Mouse (Mus musculus) embryonic stem cell, embryonic (primary cell): Measurements from ENCODE around the gene Tshb.

Experiments
- CTCF ChIA-PET, 4 experiments: fragments of 300-600 bp in 2 of 4; fragments of 350-600 bp in 2 of 4; sonication (Branson Sonifier 250); formaldehyde crosslinking; loops; one replicate each; lab custom pipeline; 2022; ENCODE audit warnings: inconsistent platforms in 2 of 4; lab: Charles Lee
- POLR2A ChIA-PET, 4 experiments: fragments of 300-600 bp in 2 of 4; fragments of 350-600 bp in 2 of 4; sonication (Branson Sonifier 250); formaldehyde crosslinking; loops; one replicate each; lab custom pipeline; 2022; ENCODE audit warnings: antibody characterized with exemption in 4 of 4, inconsistent platforms in 1 of 4; lab: Charles Lee

The Tshb gene

DNA sequence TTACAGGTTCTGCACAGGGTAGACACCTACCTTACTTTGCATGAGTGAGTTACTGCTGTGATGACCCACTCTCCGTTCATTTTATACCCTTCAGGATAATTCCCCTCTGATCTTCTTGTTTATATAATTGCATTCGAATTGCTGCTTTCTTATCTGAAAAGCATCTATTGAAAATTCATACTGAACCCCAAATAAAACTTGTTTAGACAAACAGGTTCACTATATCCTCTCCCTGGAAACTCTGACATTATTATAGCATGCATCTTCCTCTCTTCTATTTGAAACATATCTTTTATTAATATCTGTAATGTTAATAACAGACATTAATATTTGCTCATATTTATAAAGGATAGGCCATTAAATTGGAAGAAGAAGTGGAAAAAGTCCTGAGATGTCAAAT is at the start of gene Tshb:
TSS of gene Tshb (minus strand) at position 101 of the 400 bp plus-strand sequence.
- CTCF ChIA-PET: no interaction called here

DNA sequence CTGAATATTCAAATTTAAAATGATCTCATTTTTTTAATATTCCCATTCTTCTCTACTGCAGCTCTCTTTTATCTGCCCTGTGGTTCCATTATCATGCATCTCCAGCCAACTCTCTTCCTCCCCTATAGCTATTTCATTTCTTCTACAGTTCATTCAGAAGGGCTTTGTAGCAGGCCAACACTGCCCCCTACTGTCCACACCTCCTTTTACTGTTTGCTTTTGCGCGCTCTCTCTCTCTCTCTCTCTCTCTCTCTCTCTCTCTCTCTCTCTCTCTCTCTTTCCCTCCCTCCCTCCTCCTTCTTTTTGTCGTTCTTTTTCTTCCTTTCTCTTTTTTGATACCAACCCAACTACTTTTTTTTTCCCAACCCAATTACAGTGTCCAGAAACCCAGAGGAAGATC is 21.4 kb upstream of the Tshb start:
- ChIA-PET CTCF (interaction anchor here (0.6 to 1.1 kb wide), 58 partner anchors 8 to 1951 kb away, joined by 3 to 23 read pairs (median 4); no protein-coding TSS in a partner anchor), POLR2A (interaction anchor here in 2 of 4 experiments (0.7 to 1.0 kb wide), 4 partner anchors 17 to 918 kb away, joined by 3 to 4 read pairs (median 3); no protein-coding TSS in a partner anchor)

More for the DNA sequence above, at the start of gene Tshb:
- POLR2A ChIA-PET: no interaction called here

DNA sequence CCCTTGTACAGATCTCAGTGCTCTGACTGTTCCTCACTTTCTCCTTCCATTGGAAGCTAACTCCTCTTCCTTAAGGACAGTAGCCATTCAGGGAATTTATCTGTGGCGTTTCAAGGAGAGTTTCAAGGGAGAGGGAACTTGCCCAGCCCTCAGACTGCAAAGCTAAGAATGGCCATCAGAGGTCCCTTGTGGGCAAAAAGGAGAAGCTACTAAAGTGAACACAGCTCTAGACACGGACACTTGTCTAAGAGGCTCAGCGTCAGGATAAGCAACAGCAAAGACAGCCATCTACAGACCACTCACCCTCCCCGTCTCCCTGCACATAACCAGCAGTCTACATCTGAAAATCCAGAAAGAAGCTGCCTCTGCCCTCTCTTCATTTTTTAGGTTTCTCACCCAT is 4.9 kb upstream of the Tshb start:
- POLR2A ChIA-PET: interaction anchor here in 1 of 4 experiments (1.3 kb wide), 1 partner anchor 16 kb away, joined by 3 read pairs; no protein-coding TSS in a partner anchor
- CTCF ChIA-PET: interaction anchor here in 3 of 4 experiments (0.5 to 1.5 kb wide), 5 partner anchors 16 to 725 kb away, joined by 3 to 10 read pairs (median 5); no protein-coding TSS in a partner anchor

DNA sequence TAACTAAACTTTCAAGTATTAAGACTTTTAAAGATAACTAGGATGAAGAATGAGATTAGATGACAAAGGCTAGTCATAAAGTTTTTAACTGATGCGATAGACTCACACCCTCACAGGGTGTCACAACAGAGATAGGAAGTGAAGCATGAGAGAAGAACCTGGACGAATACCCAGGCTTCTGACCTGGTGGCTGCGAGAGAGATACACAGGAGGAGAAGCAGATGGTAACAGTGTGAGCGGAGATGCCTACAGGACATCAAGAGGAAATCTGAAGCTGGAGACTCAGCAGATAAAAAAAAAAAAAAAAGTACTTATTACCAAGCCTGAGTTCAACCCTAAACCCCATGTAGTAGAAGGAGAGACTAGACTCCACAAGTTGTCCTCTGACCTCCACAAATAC is 9.5 kb downstream of the Tshb start:
- ChIA-PET CTCF (no interaction called here), POLR2A (interaction anchor here in 1 of 4 experiments (0.6 kb wide), 1 partner anchor 1049 kb away, joined by 3 read pairs; no protein-coding TSS in a partner anchor)

DNA sequence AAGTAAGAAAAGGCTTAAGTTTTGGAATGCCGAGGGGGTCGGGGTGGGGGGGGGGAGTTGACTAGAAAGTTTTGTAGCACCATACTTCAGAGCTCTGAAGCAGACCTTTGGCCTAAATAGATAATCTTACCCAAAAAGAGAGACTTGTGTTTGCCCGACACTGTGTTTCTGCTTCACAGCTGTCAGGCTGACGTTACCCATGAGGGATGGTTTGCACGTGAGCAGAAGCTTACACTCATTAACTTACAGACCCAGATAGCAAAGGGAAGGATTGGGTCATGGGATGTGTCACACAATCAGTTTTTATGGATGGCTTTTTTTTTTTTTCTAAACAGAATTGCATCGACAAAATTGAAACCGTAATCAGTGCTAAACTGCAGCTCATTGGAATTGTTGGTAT is 17.7 kb downstream of the Tshb start:
- ChIA-PET POLR2A (interaction anchor here in 1 of 4 experiments (0.5 kb wide), 1 partner anchor 16 kb away, joined by 7 read pairs; no protein-coding TSS in a partner anchor), CTCF (interaction anchor here in 1 of 4 experiments (0.6 kb wide), 1 partner anchor 21 kb away, joined by 3 read pairs; no protein-coding TSS in a partner anchor)

DNA sequence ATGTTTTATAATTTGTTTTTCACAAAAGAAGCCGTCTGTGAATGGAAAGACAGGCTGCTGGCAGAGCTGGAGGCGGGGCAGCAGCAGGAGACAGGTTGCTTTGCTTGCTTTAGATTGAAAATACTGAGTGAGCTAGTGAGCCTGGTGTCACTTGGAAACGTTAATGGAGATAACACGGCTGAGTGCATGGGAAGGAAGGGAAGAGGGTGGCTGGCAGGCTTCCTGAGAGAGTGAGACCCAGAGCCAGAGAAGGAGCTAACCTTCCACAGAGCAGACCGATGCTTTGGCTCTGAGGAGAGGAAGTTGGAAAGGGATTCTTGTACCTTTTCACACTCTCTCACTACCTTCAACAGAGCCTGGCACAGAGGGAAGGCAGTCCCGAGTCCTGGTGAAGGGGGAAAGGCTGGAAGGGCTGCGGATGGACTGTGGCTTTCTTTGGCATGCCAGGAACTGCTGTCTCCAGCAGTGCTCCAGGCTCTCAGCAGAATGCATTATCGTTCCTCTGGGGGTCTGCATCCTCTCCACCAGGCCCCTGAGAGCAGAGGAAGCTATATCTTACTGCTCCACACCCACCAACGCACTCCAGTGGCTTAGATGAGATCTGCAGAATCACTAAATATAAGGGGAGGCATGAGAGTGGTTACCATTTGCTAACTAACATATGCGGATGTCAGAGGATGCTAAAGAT is 18.7 kb downstream of the Tshb start:
- CTCF ChIA-PET: no interaction called here

DNA sequence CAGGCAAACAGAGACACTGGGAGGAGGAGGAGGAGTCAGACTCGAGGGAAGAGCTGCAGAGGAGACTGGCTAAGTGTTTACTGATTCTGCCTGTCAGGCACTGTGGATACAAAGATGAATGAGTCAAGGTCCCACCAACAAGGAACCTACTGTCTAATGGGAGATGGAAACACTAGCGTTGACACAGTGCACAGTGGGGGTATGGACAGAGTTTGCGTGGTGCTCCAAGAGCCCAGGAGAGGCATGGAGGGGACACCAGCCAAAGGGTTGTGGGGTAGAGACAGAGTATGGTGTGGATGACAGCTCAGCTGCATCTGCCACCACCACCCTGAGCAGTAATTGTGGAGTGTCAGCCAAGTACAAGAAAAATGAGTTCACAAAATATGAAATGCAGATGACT is 20.1 kb downstream of the Tshb start:
- ChIA-PET POLR2A (no interaction called here), CTCF (no interaction called here)

More for the DNA sequence above, 18.7 kb downstream of the Tshb start:
- POLR2A ChIA-PET: no interaction called here

DNA sequence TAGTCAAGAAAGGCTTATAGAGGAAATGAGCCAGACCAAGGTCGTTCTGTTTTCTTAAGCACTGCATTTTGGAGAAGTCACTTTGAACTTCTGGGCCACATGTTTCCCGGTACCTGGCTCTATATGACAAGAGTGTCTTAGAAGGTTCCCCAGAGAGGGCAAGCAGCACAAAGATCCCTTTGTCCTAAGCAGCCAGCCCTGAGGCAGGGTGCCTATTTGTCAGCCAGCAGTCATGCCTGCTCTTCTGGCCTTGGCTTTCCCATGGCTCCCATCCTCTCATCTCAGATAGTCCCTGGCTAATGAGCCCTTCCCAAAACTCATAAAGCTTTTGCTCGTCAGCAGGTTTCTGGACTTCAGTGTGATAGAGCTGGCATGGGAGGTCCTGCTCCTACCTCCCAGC is 22.3 kb downstream of the Tshb start:
- CTCF ChIA-PET: interaction anchor here in 1 of 4 experiments (0.5 kb wide), 1 partner anchor 29 kb away, joined by 3 read pairs; no protein-coding TSS in a partner anchor
- POLR2A ChIA-PET: no interaction called here

DNA sequence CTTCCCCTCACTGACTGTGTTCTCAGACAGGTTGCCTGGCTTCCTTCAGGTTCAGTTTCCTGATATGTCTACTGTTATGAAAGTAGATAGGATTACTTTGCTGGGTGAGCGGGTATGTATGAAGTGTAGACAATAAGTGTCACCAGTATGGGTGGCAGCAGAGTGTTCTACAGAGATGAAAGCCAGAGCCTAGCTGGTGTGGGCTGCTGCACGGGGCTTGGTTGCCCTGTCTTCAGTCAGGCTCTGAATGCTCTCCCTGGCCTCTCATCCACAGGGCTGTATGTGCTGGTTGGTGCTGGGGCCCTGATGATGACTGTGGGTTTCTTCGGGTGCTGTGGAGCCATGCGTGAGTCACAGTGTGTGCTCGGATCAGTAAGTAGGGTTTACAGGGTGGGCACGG is 25.5 kb downstream of the Tshb start:
- CTCF ChIA-PET: no interaction called here
- POLR2A ChIA-PET: no interaction called here

DNA sequence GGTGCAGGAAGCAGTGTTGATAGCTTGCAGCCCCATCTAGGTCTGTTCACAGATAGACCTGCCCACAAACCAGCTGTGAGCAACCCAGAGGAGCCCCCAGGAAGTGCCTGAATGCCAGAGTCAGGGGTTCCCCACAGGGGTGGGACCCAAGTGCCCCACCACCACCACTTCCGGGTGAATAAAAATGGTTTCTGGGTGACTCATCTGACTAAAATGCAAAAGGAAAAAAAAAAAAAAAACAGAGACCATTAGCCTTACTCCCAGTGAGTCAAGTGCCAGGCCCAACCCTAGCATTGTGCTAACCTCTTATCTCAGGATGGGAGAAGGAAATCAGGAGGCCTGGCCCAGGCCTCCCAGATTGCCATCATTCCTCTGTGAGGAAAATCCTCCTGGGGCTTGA is 26.7 kb downstream of the Tshb start:
- POLR2A ChIA-PET: interaction anchor here in 1 of 4 experiments (0.6 kb wide), 1 partner anchor 67 kb away, joined by 3 read pairs; no protein-coding TSS in a partner anchor

DNA sequence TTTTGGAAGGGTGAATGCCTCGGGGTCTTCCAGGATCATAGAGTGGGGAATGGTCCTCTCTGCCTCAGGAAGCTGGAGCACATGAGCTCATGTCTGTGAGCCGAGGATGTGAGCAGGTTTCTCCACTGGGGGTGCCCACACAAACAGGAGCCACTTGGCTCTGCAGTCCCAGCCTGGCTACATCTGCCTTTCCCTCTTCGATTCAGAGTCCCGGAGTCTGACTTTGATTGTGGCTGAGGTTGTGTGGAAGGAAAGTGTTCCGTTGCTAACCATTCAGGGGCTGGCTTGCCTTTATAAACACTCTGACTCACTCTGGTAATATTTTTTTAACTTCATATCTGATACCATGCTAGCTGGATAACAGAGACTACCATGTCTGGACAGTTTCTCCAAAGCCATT is 30.1 kb downstream of the Tshb start:
- POLR2A ChIA-PET: no interaction called here
- CTCF ChIA-PET: no interaction called here

More for the DNA sequence above, 26.7 kb downstream of the Tshb start:
- CTCF ChIA-PET: interaction anchor here in 1 of 4 experiments (0.7 kb wide), 1 partner anchor 97 kb away, joined by 3 read pairs; no protein-coding TSS in a partner anchor

DNA sequence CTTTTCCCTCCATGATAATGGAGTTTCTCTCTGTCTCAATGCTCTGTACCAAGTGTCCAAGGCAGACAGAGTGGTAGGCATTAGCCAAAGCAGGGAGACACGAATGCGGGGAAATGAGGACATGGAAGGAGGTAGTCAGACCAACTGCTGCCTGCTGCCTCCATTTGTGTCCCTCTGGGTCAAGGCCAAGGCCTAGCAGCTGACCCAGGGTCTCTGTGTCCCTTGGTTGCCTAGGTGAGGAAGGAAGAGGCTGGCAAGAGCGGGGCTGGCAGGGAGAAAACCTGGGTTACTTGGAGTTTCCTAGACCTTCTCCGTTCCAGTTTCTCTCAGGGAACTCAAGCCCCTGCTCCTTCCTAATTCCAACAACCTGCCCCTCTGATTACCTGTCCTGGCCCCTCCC is 30.5 kb downstream of the Tshb start:
- POLR2A ChIA-PET: no interaction called here
- CTCF ChIA-PET: interaction anchor here in 1 of 4 experiments (0.6 kb wide), 1 partner anchor 349 kb away, joined by 3 read pairs; no protein-coding TSS in a partner anchor

DNA sequence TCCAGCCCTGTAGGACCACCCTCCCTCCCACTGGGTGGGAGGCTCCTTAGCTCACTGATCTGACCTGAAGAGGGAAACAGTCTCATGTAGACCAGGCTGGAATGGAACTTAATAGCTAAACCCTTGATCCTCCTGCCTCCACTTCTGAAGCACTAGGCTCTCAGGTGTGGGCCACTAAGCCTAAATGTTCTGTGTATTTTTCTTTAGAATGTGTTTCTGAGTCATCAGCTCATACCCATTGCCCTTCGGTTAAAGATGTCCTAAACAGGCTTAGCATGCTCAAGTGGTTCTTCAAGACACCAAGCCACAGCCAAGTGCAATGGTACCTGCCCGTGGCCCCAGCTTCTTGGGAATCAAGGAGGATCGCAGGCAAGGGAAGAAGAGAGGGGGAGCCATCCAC is 31.0 kb downstream of the Tshb start:
- ChIA-PET POLR2A (no interaction called here), CTCF (interaction anchor here in 1 of 4 experiments (0.6 kb wide), 1 partner anchor 350 kb away, joined by 3 read pairs; no protein-coding TSS in a partner anchor)

DNA sequence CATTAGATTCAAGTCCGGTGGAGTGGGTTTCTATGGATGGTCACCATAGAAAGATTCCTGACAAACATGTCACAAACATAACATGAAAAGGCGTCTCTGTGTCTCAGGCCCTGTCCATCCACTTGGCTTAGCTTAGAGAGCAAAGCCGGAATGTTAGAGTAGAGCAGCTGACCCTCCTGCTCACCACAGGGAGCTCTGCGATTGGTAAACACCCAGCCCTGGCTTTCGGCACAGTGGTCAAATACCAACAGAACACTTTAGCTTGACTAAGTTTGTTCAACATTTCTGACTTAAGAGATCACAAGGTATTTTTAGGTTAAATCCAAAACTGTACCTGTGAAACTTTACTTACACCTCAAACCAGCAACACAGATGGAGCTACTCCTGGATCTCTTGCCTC is 31.4 kb downstream of the Tshb start:
- POLR2A ChIA-PET: no interaction called here
- CTCF ChIA-PET: interaction anchor here in 1 of 4 experiments (0.6 kb wide), 1 partner anchor 350 kb away, joined by 3 read pairs; no protein-coding TSS in a partner anchor

DNA sequence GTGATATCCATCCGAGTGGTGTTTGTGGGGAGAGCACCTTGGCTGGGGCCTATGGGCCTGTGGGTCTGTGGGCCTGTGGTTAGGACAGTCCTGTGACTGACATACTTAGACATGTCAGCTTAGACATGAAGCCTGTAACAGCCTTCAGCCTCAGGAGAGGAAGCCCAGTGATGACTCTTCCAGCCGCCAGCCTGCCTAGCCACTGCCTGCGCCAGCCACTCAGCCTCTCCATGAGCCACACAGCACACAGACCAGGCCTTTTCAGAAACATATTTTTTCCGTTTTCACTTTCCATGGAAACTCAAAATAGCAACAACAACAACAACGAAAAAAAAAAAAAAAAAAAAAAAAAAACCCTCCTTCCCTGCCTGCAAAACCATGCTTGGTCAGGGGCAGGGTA is 33.8 kb downstream of the Tshb start:
- ChIA-PET CTCF (no interaction called here), POLR2A (interaction anchor here in 1 of 4 experiments (0.7 kb wide), 1 partner anchor 16 kb away, joined by 7 read pairs; no protein-coding TSS in a partner anchor)

DNA sequence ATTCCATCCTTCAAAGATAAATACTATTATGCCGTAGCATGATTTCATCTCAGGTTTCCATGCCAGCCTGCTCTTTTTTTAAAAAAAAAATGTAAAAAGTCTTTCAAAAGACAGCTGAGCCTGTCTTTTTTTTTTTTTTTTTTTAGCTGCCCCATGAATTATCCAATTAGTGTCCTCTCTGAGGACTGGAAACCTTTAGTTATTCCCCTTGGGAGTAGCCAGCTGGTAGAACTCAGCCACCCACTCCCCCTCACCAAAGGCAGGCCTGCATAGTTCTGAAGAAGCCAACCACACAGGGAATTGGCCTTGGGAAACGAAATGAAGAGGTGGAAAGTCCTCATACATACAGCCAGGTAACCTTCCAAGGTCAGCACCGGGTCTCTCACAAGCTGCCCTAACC is 34.5 kb downstream of the Tshb start:
- ChIA-PET CTCF (interaction anchor here in 1 of 4 experiments (0.5 kb wide), 1 partner anchor 1245 kb away, joined by 3 read pairs; no protein-coding TSS in a partner anchor), POLR2A (interaction anchor here in 1 of 4 experiments (0.7 kb wide), 1 partner anchor 43 kb away, joined by 4 read pairs; no protein-coding TSS in a partner anchor)

DNA sequence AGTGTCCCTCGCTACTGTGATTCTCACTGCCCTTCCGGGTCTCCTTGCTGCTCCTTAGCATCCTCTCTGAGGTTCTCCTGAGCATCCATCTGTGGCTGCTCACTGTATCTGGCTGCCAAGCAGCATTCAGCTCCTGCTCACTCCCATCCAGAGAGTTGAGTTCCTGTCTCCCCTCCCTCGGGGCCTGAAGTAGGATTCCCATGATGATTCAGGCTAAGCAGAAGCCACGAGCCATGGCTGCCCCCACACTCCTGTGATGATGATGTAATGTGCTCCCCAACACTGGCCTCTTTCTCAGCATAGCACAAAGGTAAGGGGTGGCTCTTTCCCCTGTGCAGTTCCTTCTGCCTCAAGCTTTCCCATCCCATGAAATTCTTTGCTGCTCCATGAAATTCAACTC is 36.3 kb downstream of the Tshb start:
- CTCF ChIA-PET: no interaction called here
- POLR2A ChIA-PET: interaction anchor here in 1 of 4 experiments (0.6 to 1.0 kb wide), 2 partner anchors 8 to 11 kb away, joined by 3 read pairs; partner anchors contain the start of gene Tspan2

DNA sequence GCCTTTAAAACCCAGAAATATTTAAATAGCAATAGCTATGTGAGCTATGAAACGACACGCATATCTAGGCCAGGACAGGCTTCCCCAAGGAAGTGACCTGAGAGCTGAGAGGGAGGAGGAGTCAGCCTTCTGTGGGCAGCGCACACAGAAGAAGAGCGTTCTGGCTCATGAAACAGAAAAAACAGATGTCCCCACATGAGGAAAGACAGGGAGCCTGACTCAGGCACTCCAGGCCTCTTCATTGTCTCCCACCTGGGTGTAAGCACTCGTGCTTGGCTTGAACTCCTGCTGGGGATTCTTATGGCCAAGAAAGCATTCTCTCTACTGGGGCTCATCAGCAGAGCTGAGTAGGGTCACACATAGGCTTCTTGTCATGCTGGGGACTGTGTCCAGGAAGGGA is 37.9 kb downstream of the Tshb start:
- ChIA-PET CTCF (no interaction called here), POLR2A (no interaction called here)

DNA sequence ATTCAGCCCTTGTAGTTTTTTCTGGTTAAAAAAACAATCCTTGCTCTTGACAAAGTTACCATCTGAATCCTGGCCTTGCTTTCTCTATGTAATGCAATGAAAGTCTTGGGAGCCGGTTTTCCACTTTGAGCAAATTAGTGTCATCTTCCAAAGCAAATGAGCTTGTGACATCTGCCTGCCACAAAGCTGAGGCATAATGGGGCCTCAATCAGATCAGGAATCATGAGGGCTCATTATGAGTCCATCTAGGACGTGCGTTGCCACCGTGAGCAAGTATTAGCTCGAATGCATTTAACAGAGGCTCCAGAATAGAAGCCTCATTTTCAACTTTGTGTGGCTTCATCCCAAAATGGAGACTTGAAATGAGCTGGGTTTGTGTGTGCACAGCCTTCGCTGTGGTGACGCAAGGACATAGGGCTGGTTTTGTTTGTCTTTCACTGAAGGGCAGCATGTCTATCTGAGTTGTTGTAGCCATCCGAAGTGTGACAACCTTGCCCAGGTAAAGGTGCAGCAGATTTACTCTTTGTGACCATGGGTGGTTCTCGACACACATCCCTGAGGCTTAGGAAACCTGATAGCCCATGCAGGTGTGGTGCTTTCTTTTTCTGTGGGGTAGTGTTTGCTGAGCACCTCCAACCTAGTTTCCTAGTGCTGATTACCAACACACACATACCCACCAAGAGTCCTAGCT is 38.6 kb downstream of the Tshb start:
- ChIA-PET POLR2A (interaction anchor here in 1 of 4 experiments (0.5 to 0.9 kb wide), 3 partner anchors 9 to 233 kb away, joined by 3 to 4 read pairs (median 3); no protein-coding TSS in a partner anchor), CTCF (interaction anchor here in 1 of 4 experiments (0.6 kb wide), 1 partner anchor 352 kb away, joined by 4 read pairs; no protein-coding TSS in a partner anchor)
